Mouse (Mus musculus) forebrain, embryonic 10.5 days (tissue): ENCODE results near the gene Gm44511. TPM values are rescaled to one million over a fixed set of nuclear protein-coding genes. Genes with fewer than 3 reads are reported as not detected.

Experiments used
- DNase-seq: peaks from one replicate; pipeline ENCODE4 v3.0.0-alpha.2; 2017; ENCODE audit warnings: low spot score; ENCODE audit errors: extremely low spot score
- H3K27ac ChIP-seq: fragments of 300-500 bp; sonication (generic); 2 replicates; pipeline ENCODE4 v1.5.1; 2016; ENCODE audit warnings: mild to moderate bottlenecking
- H3K27me3 ChIP-seq: fragments of 300-500 bp; sonication (generic); 2 replicates; pipeline ENCODE4 v1.6.1; 2016; ENCODE audit warnings: mild to moderate bottlenecking; ENCODE audit not compliant: poor library complexity, severe bottlenecking
- H3K36me3 ChIP-seq: fragments of 300-500 bp; sonication (generic); replicated peaks from 2 replicates; pipeline ENCODE4 v1.6.1; 2016; ENCODE audit warnings: mild to moderate bottlenecking, moderate library complexity
- H3K4me1 ChIP-seq: fragments of 300-500 bp; sonication (generic); 2 replicates; pipeline ENCODE4 v1.6.1; 2016
- H3K4me3 ChIP-seq: fragments of 300-500 bp; sonication (generic); 2 replicates; pipeline ENCODE4 v1.5.1; 2016; ENCODE audit warnings: mild to moderate bottlenecking, moderate library complexity
- H3K9me3 ChIP-seq: fragments of 300-500 bp; sonication (generic); 2 replicates; pipeline ENCODE4 v1.6.1; 2016; ENCODE audit warnings: mild to moderate bottlenecking, moderate library complexity
- WGBS: fragments of 180-500 bp; shearing (Covaris S2); methylation state at CpG from one replicate; pipeline ENCODE4 v1.1.7; 2016; 5-methylcytosine and 5-hydroxymethylcytosine counted together
- polyA plus RNA-seq: library from polyadenylated mRNA; unstranded; fragments of >200 nt; fragmentation: Nextera tagmentation; extraction: Ambion mirVana; gene quantifications from 2 replicates; pipeline ENCODE4 v1.2.1, GENCODE M21; 2016

Gene Gm44511
- polyA plus RNA-seq, 1 experiment from 2014 or later, result not detected

DNA sequence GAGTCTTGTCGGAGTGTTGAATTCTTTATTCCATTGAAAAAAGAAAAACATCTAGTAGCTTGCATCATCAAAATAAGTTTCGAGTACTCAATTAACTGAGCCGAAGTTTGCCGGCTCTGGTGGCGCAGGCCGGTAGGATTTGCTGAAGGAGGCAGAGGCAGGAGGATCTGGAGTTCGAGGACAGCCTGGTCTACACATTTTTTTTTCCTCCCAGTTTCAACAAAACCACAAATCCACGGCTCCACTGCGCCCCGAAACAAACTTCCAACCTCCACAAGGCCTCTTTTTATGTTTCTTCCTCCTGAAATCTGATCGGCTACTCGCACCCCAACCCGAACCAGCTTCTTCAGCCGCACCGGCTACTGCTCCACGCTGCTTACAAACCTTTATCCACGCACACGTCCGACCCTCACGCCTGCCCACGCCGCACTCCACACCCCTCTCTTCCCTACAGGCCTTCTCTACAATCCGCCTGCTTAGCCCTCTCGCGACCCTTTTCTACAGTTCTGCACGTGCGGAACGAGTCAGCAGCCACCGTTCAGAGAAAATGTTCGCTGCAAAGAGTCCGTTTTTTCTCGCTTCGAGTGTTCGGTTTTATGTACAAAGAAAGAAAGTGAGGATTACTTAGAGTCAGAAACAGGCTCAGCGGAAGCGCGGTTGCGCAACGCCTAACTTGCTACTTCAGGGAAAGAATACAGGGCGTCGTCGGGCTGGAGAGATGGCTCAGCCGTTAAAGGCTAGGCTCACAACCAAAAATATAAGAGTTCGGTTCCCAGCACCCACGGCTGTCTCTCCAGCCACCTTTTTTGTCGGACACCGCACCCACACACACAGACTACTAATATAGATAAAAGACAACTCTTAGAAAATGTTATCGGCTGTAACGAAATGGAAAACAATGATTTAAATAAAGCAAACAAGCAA, 12.5 kb upstream of the Gm44511 start:
- peak; percentile 87 for DNase-seq
- Histone ChIP-seq H3K4me3 (peak overlapping the region; percentile 71), H3K27me3 (peaks cover 4% of the 10 kb centered on the region; the same call in 1 of the 2 replicates), H3K9me3 (no peaks in the 10 kb centered on the region), H3K27ac (peak overlapping the region; percentile 93), H3K4me1 (peaks cover 34% of the 10 kb centered on the region), H3K36me3 (no peaks in the 10 kb centered on the region)
- WGBS, result under 1% methylated on average over 49 of the region's 49 CpGs

DNA sequence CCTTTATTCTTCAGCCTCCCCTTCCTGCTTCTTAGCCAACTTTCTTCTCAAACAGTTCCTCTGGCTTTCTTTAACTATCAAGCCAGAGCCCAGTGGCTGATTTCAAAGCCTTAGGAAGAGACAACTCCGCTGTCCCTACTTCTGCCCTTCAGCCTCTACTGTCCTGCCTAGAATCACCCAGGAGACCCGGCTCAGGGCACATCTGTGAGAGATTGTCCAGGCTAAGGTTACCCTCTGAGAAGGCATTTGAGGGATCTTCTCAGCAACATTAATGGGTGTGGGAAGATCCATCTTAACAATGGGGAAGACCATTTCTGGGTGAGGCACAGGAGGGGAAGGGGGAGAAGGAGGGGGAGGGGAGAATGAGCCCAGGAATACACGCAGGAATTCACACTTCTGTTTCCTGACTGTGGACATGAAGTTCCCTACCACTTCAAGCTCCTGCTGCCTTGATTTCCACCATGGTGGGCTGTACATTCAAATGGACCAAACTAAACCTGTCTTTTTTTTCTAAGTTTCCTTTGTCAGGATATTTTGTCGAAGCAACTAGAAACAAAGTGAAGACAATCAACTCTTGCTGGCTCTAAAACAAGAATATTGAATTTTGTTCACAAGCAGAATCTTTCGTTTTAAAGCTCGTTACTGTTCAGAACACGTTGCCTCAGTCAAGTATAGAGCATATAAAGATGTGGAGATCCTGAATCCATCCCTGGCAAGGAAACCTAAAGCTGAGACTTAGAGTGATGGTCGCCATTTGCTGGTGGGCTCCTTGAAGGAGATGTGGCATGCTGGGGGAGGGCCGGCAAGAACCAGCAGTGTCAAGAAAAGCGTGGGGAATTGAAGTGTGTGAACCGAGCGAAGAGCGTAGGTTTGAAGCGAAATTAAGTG, 11.6 kb upstream of the Gm44511 start:
- Histone ChIP-seq H3K9me3 (no peaks in the 10 kb centered on the region), H3K27me3 (peaks cover 4% of the 10 kb centered on the region; the same call in 1 of the 2 replicates), H3K36me3 (no peaks in the 10 kb centered on the region), H3K4me1 (peaks cover 34% of the 10 kb centered on the region), H3K4me3 (peak overlapping the region; percentile 71), H3K27ac (peak overlapping the region; percentile 93)
- 2% methylated on average over 14 of the region's 14 CpGs for WGBS
- peak; percentile 58 for DNase-seq

DNA sequence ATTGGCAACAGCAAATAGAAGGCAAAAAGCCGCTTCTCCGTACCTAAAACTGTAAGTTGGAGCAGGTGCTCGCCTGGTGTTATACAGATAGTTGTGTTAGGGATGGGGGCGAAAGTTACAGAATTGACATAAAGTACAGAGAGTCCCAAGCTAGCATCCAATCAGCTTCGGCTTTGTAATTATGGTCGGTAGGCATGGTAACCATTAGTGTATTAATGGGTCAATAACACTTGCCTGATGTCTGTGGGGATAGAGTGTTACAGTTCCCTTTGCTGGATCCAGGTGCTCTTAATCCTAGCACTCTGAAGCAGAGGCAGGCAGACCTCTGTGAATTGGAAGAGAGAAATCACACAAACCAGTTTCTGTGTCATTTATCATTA, 10.8 kb upstream of the Gm44511 start:
- WGBS, result 87% methylated on average over 6 of the region's 6 CpGs
- peaks cover 4% of the 10 kb centered on the region; the same call in 1 of the 2 replicates for H3K27me3 ChIP-seq
- H3K36me3 ChIP-seq, result no peaks in the 10 kb centered on the region
- peaks cover 29% of the 10 kb centered on the region for H3K4me1 ChIP-seq
- no peaks in the 10 kb centered on the region for H3K9me3 ChIP-seq
- peak overlapping the region; percentile 93 for H3K27ac ChIP-seq
- peak overlapping the region; percentile 71 for H3K4me3 ChIP-seq
- DNase-seq, result no peak

DNA sequence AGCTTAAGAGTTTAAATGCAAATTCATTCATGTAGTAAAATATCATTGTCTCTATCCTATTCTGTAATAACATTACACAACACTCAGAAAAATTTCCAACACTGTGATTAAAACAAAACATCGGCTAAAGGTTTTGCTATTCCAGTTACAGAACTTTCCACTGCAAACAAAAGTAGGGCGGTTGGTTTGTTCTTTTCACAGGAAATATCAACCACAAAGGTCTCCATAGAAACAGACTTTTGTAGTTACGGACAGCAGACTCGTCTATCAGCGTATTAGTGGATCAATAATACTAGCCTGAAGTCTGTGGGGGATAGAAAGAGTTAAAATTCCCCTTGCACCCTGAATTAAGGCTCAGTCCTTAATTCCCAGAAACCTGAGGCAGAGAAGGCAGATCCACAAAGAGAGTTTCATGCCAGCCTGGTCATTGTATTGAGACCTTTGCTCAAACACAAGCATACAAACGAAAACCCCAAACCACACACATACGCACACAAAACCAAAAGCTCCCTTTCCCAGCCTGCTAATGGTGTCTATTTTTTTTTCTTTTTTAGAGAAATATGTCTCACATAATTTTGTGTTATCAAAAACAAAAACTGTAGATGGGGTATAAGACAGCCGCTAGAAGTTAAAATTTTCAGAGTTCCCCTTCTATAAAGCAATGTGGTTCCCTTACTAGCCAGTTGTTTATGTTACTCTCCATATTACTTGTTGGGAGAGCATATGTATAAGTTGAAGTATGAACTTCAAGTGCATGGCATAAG, 10.3 kb upstream of the Gm44511 start:
- H3K4me1 ChIP-seq, result peaks cover 23% of the 10 kb centered on the region
- H3K27ac ChIP-seq, result no peak overlapping the region
- DNase-seq, result no peak
- H3K36me3 ChIP-seq, result no peaks in the 10 kb centered on the region
- H3K4me3 ChIP-seq, result no peak overlapping the region; the same call in 1 of the 2 replicates
- H3K27me3 ChIP-seq, result no peaks in the 10 kb centered on the region
- 83% methylated on average over 8 of the region's 8 CpGs for WGBS
- no peaks in the 10 kb centered on the region for H3K9me3 ChIP-seq

DNA sequence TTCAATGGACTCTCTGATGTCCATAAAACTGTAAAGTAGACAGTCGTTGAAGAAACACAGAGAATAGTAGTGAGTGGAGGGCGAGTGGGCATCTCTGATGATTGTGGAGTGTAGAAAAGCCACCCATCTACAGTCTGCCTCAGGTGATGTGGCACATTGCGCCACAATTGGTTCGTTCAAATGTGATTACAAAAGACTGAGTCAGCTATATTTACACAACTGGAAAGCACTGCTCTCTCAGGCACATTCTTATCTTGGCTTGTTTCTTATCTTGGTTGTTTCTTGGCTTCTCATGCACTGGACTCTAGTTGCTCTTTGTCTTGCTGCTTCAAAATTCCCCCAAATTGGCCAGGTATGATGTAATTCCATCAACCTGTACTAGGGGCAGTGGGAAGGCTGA, 9.5 kb upstream of the Gm44511 start:
- WGBS, result 91% methylated on average over 4 of the region's 4 CpGs

DNA sequence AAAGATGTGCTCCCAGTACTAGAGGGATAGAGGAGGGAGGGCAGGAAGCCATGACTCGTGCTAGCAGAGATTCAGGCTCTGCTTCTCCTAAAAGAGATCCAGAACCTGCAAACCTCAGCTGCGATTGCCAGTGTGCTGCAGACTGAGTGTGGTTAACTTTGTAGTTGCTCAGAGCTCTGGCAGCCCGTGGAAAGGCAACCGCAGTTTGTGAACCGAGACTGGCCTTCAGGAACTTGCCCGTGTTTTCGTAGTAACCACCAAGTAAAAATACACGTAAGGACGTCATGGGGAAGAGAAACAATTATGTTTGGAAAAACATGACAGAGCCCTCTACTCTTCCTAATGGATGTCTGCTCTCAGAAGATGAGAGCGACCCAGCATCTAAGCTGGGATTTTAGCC, 6.9 kb upstream of the Gm44511 start:
- no peaks in the 10 kb centered on the region for H3K27me3 ChIP-seq
- peaks cover 15% of the 10 kb centered on the region for H3K4me1 ChIP-seq
- no peak overlapping the region for H3K4me3 ChIP-seq
- no peaks in the 10 kb centered on the region for H3K36me3 ChIP-seq
- DNase-seq, result no peak
- WGBS, result 90% methylated on average over 10 of the region's 10 CpGs
- no peaks in the 10 kb centered on the region for H3K9me3 ChIP-seq
- H3K27ac ChIP-seq, result no peak overlapping the region

More for the DNA sequence above, 9.5 kb upstream of the Gm44511 start:
- H3K27me3 ChIP-seq, result no peaks in the 10 kb centered on the region
- no peak overlapping the region for H3K27ac ChIP-seq
- H3K9me3 ChIP-seq, result no peaks in the 10 kb centered on the region
- peaks cover 22% of the 10 kb centered on the region for H3K4me1 ChIP-seq
- no peaks in the 10 kb centered on the region for H3K36me3 ChIP-seq
- H3K4me3 ChIP-seq, result no peak overlapping the region
- DNase-seq, result no peak

DNA sequence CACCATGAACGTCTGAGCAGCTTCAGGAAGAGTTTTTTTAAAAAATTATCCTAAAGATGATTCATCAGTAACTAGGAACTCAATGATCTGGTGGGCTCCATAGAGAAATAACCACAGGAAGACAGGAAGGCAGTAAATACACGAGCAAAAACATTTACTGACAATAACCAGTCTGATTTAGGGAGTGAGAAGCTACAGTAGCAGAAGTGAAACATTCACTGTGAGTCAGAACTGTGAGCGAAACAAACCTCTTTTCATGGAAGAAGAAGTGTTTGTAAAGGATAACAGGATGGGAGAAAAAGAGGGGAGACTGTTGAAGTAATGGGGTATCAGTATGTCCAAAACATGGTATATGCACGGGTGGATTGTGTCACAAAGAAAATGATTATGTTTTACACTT, 3.7 kb upstream of the Gm44511 start:
- 75% methylated on average over 4 of the region's 4 CpGs for WGBS
- no peak overlapping the region for H3K4me3 ChIP-seq
- H3K4me1 ChIP-seq, result peaks cover 4% of the 10 kb centered on the region
- DNase-seq, result no peak
- H3K36me3 ChIP-seq, result no peaks in the 10 kb centered on the region
- no peak overlapping the region for H3K27ac ChIP-seq
- H3K27me3 ChIP-seq, result no peaks in the 10 kb centered on the region
- no peaks in the 10 kb centered on the region for H3K9me3 ChIP-seq

DNA sequence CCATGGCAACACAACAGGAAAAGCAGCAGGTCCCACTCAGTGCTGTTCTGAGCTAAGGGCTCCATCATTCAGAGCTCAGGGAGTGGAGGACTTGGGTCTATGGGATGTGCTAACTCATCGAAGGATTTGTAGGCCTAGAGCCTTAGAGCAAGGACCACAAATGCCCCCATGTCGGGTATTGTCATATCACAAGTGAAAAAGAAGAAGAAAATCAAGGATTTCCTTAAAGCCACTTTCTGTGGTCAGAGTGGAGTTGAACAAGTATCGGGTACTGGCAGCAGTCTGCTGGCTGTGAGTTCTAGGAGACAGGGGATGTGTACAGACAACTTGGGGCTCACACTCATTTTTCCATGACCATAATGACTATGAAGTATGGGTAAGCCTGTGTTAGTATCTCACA, 666 bp upstream of the Gm44511 start:
- DNase-seq, result no peak
- Histone ChIP-seq H3K4me1 (peaks cover 4% of the 10 kb centered on the region), H3K4me3 (no peak overlapping the region), H3K27ac (no peak overlapping the region), H3K9me3 (no peaks in the 10 kb centered on the region), H3K36me3 (no peaks in the 10 kb centered on the region), H3K27me3 (no peaks in the 10 kb centered on the region)
- 93% methylated on average over 3 of the region's 3 CpGs for WGBS

DNA sequence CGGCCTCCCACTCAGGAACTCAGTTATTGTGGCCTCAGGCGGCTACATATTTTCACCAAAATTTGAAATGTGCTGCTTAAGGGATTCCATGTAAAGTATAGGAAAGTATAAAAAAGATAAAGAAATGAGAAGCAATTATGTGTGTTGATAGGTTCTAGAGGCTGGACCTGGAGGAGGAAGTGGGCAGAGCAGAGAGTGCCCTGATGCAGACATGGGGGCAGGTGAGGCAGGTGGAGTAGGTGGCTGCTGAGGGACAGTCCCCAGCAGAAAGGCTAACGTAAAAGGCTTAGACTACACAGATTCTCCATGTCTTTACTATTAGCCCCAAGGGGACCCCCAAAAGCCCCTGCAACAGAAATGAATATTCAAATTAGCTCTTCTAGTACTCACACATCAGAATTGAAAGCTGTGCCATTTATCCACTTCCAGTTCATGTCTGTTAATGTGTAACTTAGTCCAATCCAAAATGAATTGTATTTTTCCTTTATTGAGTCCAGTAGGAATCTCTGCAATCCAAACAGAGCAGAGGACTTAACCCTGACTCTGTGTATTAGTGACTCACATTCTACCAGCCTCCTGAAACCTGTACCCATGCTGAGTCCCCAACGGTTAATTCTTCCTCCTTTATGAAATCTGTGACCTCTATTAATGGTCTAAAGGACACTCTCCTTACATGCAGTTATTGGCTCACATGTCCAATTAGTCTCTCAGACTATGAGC, 7.9 kb downstream of the Gm44511 start:
- H3K4me3 ChIP-seq, result no peak overlapping the region

DNA sequence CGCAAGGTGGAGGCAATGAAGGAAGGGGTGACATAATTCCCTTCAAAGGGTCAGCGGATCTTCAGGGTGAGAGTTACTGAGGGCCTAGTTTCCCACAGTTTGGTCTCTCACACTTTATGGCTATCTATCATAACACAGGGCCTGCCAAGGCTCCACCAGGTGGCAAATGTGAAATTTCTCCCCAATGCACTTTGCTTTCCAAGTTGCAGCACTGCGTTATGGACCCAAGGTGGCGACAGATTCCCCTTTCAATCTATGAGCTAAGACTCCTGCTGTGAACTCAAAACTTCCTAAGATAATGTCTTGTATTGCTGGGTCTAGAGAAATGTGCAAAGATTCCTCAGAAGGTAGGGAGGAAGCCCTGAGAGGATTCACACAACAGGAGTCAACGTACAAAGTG, 17.6 kb downstream of the Gm44511 start:
- no peak overlapping the region for H3K27ac ChIP-seq
- peaks cover 2% of the 10 kb centered on the region; the same call in 1 of the 2 replicates for H3K4me1 ChIP-seq
- H3K27me3 ChIP-seq, result no peaks in the 10 kb centered on the region
- no peak for DNase-seq
- 87% methylated on average over 5 of the region's 5 CpGs for WGBS
- H3K36me3 ChIP-seq, result no peaks in the 10 kb centered on the region
- H3K4me3 ChIP-seq, result no peak overlapping the region
- H3K9me3 ChIP-seq, result peaks cover 2% of the 10 kb centered on the region; the same call in 1 of the 2 replicates

More for the DNA sequence above, 7.9 kb downstream of the Gm44511 start:
- Histone ChIP-seq H3K9me3 (no peaks in the 10 kb centered on the region), H3K27ac (no peak overlapping the region), H3K36me3 (no peaks in the 10 kb centered on the region), H3K27me3 (no peaks in the 10 kb centered on the region), H3K4me1 (no peaks in the 10 kb centered on the region)
- WGBS, result 85% methylated on average over 4 of the region's 4 CpGs
- no peak for DNase-seq

DNA sequence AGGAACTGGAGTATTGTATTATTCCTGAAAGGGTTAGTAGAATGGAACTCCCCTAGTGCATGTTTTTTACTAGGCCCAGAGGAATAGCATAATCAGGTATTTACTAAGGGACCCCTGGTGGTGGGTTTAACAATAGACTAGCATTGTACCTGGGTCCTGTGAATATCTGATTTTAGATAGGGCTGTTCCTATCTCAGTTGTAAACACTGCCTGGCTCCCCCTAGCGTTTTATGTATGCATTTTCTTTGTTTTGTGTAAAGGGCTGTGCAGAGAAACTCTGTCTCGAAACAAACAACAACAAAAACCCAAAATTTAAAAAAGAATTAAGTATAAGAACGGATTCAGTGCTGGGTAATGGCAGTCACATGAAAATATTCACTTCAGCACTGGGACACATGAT, 19.1 kb downstream of the Gm44511 start:
- peaks cover 12% of the 10 kb centered on the region for H3K4me1 ChIP-seq
- no peak overlapping the region for H3K27ac ChIP-seq
- no peak for DNase-seq
- no peaks in the 10 kb centered on the region for H3K36me3 ChIP-seq
- no peak overlapping the region for H3K4me3 ChIP-seq
- H3K9me3 ChIP-seq, result peaks cover 2% of the 10 kb centered on the region; the same call in 1 of the 2 replicates
- WGBS, result 67% methylated on average over 3 of the region's 3 CpGs
- H3K27me3 ChIP-seq, result no peaks in the 10 kb centered on the region
